Mouse (Mus musculus) erythroblast, embryonic 14.5 days (primary cell): ENCODE data around the gene Slc24a3.

Experiments used
- GATA1 ChIP-seq: IDR thresholded peaks from 2 replicates; pipeline ENCODE4 v1.6.1; 2012; ENCODE audit warnings: low read length, inconsistent platforms, mixed read lengths
- TAL1 ChIP-seq: IDR thresholded peaks from 3 replicates; pipeline ENCODE4 v1.6.1; 2012; ENCODE audit warnings: low read length, inconsistent platforms, mixed read lengths

- TF ChIP-seq TAL1 (no peak), GATA1 (no peak)
Measured at GRCm38 (mm10) chr2:145613705-145614104, 446.2 kb downstream of the Slc24a3 start.
